Mouse (Mus musculus) embryonic facial prominence, embryonic 13.5 days (tissue): ENCODE data around the gene Nlgn1. TPM values are rescaled to one million over a fixed set of nuclear protein-coding genes. Genes with fewer than 3 reads are reported as not detected.

Source experiments
- ATAC-seq: fragments of 200-750 bp; cut with Nextera tagmentation; 2 replicates; pipeline ENCODE4 v1.8.0; 2017; ENCODE audit warnings: low read depth; ENCODE audit not compliant: insufficient number of reproducible peaks, insufficient read depth, low FRiP score, low TSS enrichment
- H3K27ac ChIP-seq: fragments of 300-500 bp; sonication (generic); 2 replicates; pipeline ENCODE4 v1.5.1; 2015; ENCODE audit warnings: moderate library complexity, mild to moderate bottlenecking, inconsistent platforms
- H3K27me3 ChIP-seq: fragments of 300-500 bp; sonication (generic); 2 replicates; pipeline ENCODE4 v1.6.1; 2015; ENCODE audit warnings: mild to moderate bottlenecking, inconsistent platforms
- H3K36me3 ChIP-seq: fragments of 300-500 bp; sonication (generic); 2 replicates; pipeline ENCODE4 v1.6.1; 2015; ENCODE audit warnings: mild to moderate bottlenecking, inconsistent platforms
- H3K4me1 ChIP-seq: fragments of 300-500 bp; sonication (generic); 2 replicates; pipeline ENCODE4 v1.6.1; 2015; ENCODE audit warnings: inconsistent platforms
- H3K4me2 ChIP-seq: fragments of 300-500 bp; sonication (generic); 2 replicates; pipeline ENCODE4 v1.6.1; 2015; ENCODE audit warnings: moderate library complexity, mild to moderate bottlenecking, inconsistent platforms
- H3K4me3 ChIP-seq: fragments of 300-500 bp; sonication (generic); 2 replicates; pipeline ENCODE4 v1.5.1; 2015; ENCODE audit warnings: mild to moderate bottlenecking, inconsistent platforms
- H3K9ac ChIP-seq: fragments of 300-500 bp; sonication (generic); 2 replicates; pipeline ENCODE4 v1.6.1; 2015; ENCODE audit warnings: mild to moderate bottlenecking, inconsistent platforms
- H3K9me3 ChIP-seq: fragments of 300-500 bp; sonication (generic); 2 replicates; pipeline ENCODE4 v1.6.1; 2016; ENCODE audit warnings: inconsistent platforms
- WGBS: fragments of 180-500 bp; shearing (Covaris S2); methylation state at CpG from one replicate; pipeline ENCODE4 v1.1.7; 2015; ENCODE audit warnings: mixed read lengths; 5-methylcytosine and 5-hydroxymethylcytosine counted together
- polyA plus RNA-seq: library from polyadenylated mRNA; unstranded; fragments of >200 nt; fragmentation: Nextera tagmentation; extraction: Ambion mirVana; gene quantifications from 2 replicates; pipeline ENCODE4 v1.2.1, GENCODE M21; 2015

Gene Nlgn1
- polyA plus RNA-seq, 1 experiment from 2014 or later, result 2.7 TPM

DNA sequence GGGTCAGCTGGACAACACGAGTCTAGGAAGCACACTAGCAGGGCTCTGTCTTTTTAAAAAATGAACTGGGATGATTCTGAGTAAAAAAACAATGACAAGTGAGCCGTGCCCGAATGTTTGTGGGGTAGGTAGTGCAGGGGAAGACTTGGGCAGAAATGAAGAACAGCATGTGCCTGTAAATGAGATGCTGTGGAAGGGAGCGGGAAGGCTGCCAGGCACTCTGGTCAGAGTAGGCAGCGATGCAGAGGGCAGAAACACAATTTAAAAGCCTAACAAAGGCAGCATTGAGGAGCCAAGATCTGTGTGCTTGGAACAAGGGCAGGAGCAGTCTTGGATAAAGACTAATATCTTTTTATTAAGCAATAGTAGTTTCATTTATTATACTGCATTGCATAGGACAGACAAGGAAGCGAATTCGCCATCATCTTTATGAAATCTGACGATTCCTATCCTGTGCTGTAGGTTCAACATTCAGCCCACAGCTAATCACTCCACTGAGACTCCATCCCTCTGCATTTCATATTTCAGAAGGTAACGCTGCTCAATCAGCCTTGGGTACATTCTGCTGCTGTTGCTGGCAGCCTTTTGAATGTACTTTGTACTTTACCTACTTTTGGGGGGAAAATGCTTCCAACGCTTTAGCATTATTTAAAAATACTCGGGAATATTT lies 429.0 kb downstream of the Nlgn1 start:
- Histone ChIP-seq H3K27me3 (no peaks in the 10 kb centered on the region), H3K9me3 (0 out of 2 replicates have a peak, but pooled peaks cover 2% of the 10 kb centered on the region), H3K27ac (no peak overlapping the region), H3K9ac (no peak overlapping the region), H3K4me2 (no peak overlapping the region), H3K4me1 (no peaks in the 10 kb centered on the region), H3K4me3 (no peak overlapping the region), H3K36me3 (no peaks in the 10 kb centered on the region)
- WGBS, result 79% methylated on average over 11 of the region's 11 CpGs
- no peak for ATAC-seq

DNA sequence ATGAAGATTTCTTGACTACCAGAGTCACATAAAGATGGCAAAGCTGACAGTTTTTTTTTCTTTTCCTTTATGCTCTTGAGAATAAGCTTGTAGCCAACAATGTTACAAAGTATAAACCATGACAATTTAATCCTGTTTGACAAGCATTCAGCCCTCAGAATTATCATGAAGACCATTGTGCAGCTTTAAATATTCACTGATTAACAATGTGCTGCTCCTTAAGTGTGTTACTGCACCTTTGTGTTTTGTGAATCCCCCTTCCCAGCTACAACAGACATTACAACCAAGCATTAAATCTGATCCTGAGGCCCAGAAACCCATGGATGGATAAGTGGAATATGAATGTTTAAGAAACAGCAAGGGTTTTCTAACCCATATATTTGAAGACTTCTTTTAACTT lies 434.8 kb downstream of the Nlgn1 start:
- H3K4me1 ChIP-seq, result no peaks in the 10 kb centered on the region
- no peak overlapping the region for H3K27ac ChIP-seq
- H3K27me3 ChIP-seq, result no peaks in the 10 kb centered on the region
- no peaks in the 10 kb centered on the region for H3K36me3 ChIP-seq
- H3K4me3 ChIP-seq, result no peak overlapping the region
- no peak overlapping the region for H3K4me2 ChIP-seq
- no peak overlapping the region for H3K9ac ChIP-seq
- ATAC-seq, result no peak
- 0 out of 2 replicates have a peak, but pooled peaks cover 2% of the 10 kb centered on the region for H3K9me3 ChIP-seq

DNA sequence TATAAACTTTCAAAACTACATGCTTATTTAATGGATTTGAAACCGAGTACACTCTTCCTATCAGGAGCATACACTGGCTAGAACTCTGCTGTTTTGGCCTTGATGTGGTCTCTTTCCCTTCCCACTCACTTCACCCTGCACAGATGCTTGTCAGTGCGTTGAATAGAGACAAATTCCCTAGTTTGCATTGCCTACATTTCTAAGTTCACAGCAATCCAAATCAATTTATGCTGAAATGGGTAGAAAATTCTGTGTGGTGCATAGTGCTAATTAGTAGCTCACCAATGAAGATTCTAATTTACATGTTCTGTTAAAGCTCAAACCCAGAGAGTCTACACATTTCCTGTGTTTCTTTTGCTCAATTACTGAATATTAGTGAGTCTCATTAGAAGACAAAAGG lies 447.5 kb downstream of the Nlgn1 start:
- Histone ChIP-seq H3K9me3 (no peaks in the 10 kb centered on the region), H3K4me2 (no peak overlapping the region), H3K27ac (no peak overlapping the region), H3K9ac (no peak overlapping the region), H3K4me3 (no peak overlapping the region), H3K27me3 (no peaks in the 10 kb centered on the region), H3K36me3 (no peaks in the 10 kb centered on the region), H3K4me1 (no peaks in the 10 kb centered on the region)
- 69% methylated on average over 2 of the region's 2 CpGs for WGBS
- ATAC-seq, result no peak

DNA sequence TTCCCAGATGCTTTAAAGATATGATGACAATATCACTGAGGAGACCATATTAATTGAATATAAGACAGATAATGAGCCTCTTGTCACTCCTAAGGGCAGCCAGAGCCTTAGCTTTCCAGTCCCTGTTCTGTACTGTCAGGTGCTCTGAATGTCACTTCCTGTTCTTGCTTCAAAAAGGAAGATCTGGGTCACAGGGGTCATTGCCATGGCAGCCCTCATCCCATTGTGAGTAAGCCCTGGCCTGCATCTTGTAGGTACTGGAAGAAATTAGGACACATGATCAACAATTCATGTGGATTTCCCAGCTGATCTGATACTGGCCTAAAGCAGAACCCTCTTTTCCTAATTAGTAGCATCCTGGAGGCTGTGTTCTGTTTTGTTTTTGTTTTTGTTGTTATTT lies 463.1 kb downstream of the Nlgn1 start:
- Histone ChIP-seq H3K36me3 (no peaks in the 10 kb centered on the region), H3K4me3 (no peak overlapping the region), H3K4me2 (no peak overlapping the region), H3K4me1 (no peaks in the 10 kb centered on the region), H3K9ac (no peak overlapping the region), H3K27me3 (no peaks in the 10 kb centered on the region), H3K9me3 (no peaks in the 10 kb centered on the region), H3K27ac (no peak overlapping the region)
- ATAC-seq, result no peak

DNA sequence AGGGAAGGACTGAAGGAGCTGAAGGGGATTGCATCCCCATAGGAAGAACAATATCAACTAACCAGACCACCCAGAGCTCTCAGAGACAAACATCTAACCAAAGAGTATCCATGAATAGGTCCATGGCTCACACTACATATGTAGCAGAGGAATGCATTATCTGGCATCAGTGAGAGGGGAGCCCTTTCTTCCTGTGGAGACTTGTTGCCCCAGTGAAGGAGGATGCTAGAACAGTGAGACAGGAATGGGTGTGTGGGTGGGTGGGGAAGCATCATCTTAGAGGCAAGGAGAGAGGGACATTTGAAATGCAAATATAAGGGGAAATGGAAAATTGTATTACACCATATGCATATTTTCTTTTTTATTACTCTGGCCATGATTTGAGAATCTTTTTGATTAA lies 473.9 kb downstream of the Nlgn1 start:
- Histone ChIP-seq H3K4me1 (no peaks in the 10 kb centered on the region), H3K9ac (no peak overlapping the region), H3K27me3 (no peaks in the 10 kb centered on the region), H3K4me3 (no peak overlapping the region), H3K27ac (no peak overlapping the region), H3K9me3 (no peaks in the 10 kb centered on the region), H3K36me3 (no peaks in the 10 kb centered on the region), H3K4me2 (no peak overlapping the region)
- no peak for ATAC-seq

- Histone ChIP-seq H3K27me3 (no peaks in the 10 kb centered on the region), H3K4me3 (no peak overlapping the region), H3K27ac (no peak overlapping the region), H3K36me3 (no peaks in the 10 kb centered on the region), H3K4me2 (no peak overlapping the region), H3K9me3 (no peaks in the 10 kb centered on the region), H3K4me1 (no peaks in the 10 kb centered on the region), H3K9ac (no peak overlapping the region)
- ATAC-seq, result no peak
- 83% methylated on average over 7 of the region's 7 CpGs for WGBS
Measured at GRCm38 (mm10) chr3:25844686-25845462, 487.4 kb downstream of the Nlgn1 start.

DNA sequence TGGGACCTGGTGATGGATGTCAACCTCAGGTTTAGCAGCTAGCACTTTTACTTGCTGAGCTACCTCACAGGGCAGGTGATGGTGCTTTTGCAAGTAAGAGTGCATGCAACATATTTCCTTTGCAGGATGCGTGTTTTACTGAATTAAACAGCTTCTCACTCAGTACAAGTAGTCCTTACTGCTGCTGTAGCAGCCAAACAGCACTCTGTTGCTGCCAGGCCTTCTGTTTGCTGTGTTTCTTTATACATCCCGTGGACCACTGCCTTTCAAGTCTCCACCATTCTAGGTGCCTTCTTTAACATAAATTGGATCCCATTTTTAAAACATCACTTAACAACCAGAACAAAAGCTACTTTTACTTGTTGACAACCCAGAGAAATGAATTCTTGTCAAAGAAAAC lies 502.0 kb downstream of the Nlgn1 start:
- Histone ChIP-seq H3K4me3 (no peak overlapping the region), H3K9ac (no peak overlapping the region), H3K4me2 (no peak overlapping the region), H3K9me3 (no peaks in the 10 kb centered on the region), H3K4me1 (no peaks in the 10 kb centered on the region), H3K36me3 (no peaks in the 10 kb centered on the region), H3K27me3 (no peaks in the 10 kb centered on the region), H3K27ac (no peak overlapping the region)
- WGBS, result 81% methylated on average over 2 of the region's 2 CpGs
- no peak for ATAC-seq

GRCm38 (mm10) chr3:25813368-25813767 lies 518.9 kb downstream of the Nlgn1 start:
- Histone ChIP-seq H3K4me1 (no peaks in the 10 kb centered on the region), H3K27ac (no peak overlapping the region), H3K4me3 (no peak overlapping the region), H3K27me3 (no peaks in the 10 kb centered on the region), H3K9me3 (no peaks in the 10 kb centered on the region), H3K36me3 (no peaks in the 10 kb centered on the region), H3K4me2 (no peak overlapping the region), H3K9ac (no peak overlapping the region)
- no peak for ATAC-seq
- WGBS, result 86% methylated on average over 3 of the region's 3 CpGs

DNA sequence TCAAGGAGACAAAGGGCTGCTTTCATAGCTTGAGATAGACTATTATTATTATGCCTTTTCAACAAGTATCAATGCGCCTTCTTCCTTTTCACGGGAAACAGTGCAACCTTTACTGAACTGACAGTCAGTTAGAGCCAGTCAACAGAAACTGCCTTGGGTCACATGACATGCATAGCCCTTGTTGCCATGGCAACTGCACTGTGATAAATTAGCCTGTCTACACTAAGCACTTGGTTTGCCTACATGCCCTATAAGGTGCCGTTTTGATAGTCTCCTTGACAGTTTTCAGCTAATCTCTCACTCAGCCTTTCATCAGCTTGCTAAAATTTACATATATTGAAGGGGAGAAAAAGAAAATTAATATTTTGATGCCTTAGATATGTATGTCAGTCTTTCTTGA lies 524.7 kb downstream of the Nlgn1 start:
- WGBS, result 49% methylated on average over 3 of the region's 3 CpGs
- H3K36me3 ChIP-seq, result no peaks in the 10 kb centered on the region
- ATAC-seq, result no peak
- no peak overlapping the region for H3K27ac ChIP-seq
- H3K9me3 ChIP-seq, result no peaks in the 10 kb centered on the region
- no peak overlapping the region for H3K4me3 ChIP-seq
- no peak overlapping the region for H3K4me2 ChIP-seq
- H3K9ac ChIP-seq, result no peak overlapping the region
- H3K4me1 ChIP-seq, result no peaks in the 10 kb centered on the region
- H3K27me3 ChIP-seq, result no peaks in the 10 kb centered on the region

DNA sequence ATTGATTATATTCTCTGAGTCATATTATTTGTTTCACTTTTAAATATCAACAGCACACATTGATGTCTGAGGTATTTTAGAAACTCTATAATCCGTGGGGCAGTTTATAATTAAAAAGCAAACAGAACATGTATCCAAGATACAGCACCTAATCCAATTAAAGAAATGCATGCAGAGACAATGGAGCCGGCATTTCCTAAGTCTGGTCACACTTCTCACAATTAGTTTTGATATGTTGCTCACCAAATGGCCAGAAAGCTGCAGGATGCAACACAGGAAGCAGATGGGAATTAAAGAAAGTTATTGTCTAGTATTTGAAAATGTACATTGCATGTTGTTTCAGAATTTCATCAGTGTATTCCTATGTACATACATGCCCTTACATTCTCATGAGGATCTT lies 550.6 kb downstream of the Nlgn1 start:
- WGBS, result 71% methylated on average over 2 of the region's 2 CpGs
- Histone ChIP-seq H3K4me3 (no peak overlapping the region), H3K27me3 (no peaks in the 10 kb centered on the region), H3K9me3 (no peaks in the 10 kb centered on the region), H3K4me2 (no peak overlapping the region), H3K36me3 (no peaks in the 10 kb centered on the region), H3K4me1 (no peaks in the 10 kb centered on the region), H3K9ac (no peak overlapping the region), H3K27ac (no peak overlapping the region)
- ATAC-seq, result no peak

DNA sequence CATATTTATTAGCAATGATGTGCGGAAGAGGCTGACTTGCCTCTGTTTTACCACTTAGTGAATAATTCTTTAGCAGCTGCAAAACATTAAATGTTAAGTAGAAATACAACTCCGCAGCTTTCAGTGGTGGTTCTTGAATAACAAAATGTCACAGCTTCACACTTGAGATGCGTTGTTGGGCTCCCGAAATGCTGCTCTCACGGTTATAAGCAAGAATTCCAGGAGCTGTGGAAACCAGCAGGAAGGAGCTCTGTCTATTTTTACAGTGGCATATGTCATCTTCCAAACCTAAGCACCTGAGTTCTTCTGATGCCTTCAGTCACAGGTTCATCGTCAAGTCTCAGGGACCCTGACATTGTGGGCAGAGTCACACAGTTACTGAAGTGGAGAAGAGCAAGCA lies 556.8 kb downstream of the Nlgn1 start:
- Histone ChIP-seq H3K4me1 (no peaks in the 10 kb centered on the region), H3K4me2 (no peak overlapping the region), H3K27me3 (no peaks in the 10 kb centered on the region), H3K9me3 (no peaks in the 10 kb centered on the region), H3K9ac (no peak overlapping the region), H3K36me3 (no peaks in the 10 kb centered on the region), H3K4me3 (no peak overlapping the region), H3K27ac (no peak overlapping the region)
- ATAC-seq, result no peak
- WGBS, result 75% methylated on average over 6 of the region's 6 CpGs

- Histone ChIP-seq H3K9me3 (no peaks in the 10 kb centered on the region), H3K4me2 (no peak overlapping the region), H3K9ac (no peak overlapping the region), H3K36me3 (no peaks in the 10 kb centered on the region), H3K27me3 (no peaks in the 10 kb centered on the region), H3K4me1 (no peaks in the 10 kb centered on the region), H3K4me3 (no peak overlapping the region), H3K27ac (no peak overlapping the region)
- ATAC-seq, result no peak
- 75% methylated on average over 4 of the region's 4 CpGs for WGBS
Measured at GRCm38 (mm10) chr3:25773908-25774307, 558.4 kb downstream of the Nlgn1 start.
